Mouse (Mus musculus) T-helper 1 cell (primary cell): ENCODE data around the gene Cdx2.

Experiments
- in situ Hi-C: fragments of 300-600 bp; cut with MboI, MseI; formaldehyde crosslinking; loops from one replicate; pipeline ENCODE4 v1.15.1; 2025; ENCODE audit warnings: high pct_unique_total_duplicates

Cdx2 gene

DNA sequence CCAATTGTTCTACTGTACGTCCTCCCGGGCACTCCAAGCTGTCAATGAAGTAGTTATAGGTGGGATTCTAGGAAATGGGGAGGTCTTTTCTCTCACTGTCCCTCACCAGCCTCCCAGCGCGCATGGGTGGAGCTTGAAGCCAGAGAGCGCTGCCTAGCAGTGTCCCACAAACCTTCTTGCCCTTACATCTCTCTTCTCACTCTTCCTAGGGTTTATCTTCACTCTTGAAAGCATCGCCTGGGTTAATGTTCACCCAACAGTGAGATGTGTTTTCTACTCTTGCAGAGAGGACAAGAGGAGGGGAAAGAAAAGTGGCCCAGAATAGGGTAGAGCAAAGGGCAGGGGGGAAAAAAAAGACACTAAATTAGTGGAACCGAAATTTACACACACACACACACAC lies 10.3 kb upstream of the Cdx2 start:
- in situ Hi-C loops: loop anchor here (5.0 to 10.0 kb wide), 2 partner anchors 65 to 643 kb away; no protein-coding TSS in a partner anchor

DNA sequence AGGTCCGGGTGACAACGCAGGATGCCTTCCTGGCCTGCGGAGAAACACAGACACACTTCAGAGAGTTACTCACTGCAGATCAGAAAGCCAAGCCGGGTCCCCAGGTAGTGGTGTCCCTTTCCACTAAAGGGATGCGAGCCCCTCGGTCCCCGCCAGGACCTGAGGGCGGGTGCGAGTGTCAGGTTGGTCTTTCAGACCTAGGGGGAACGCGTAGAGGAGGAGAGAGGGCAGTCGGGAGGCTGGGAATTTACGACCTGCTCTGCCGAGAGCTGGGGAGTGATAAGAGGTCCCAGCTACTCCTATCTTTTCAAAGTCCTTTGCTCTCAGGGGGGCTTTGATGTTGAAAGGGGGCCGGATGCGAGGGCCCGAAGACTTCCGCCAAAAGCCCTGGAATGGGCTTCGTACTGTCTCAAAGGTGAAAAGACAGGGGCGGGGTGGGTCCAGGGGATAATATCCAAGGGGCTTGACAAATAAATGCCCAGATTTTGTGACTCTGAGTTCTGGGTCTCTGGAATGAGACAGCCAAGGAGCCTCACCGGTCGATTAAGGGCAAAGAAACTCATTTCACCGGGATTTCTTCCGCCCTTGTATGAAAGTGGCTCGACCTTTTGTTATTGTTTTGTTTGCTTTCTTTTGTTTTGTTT lies 8.5 kb upstream of the Cdx2 start:
- in situ Hi-C loops: loop anchor here (5.0 to 10.0 kb wide), 2 partner anchors 63 to 641 kb away; no protein-coding TSS in a partner anchor

DNA sequence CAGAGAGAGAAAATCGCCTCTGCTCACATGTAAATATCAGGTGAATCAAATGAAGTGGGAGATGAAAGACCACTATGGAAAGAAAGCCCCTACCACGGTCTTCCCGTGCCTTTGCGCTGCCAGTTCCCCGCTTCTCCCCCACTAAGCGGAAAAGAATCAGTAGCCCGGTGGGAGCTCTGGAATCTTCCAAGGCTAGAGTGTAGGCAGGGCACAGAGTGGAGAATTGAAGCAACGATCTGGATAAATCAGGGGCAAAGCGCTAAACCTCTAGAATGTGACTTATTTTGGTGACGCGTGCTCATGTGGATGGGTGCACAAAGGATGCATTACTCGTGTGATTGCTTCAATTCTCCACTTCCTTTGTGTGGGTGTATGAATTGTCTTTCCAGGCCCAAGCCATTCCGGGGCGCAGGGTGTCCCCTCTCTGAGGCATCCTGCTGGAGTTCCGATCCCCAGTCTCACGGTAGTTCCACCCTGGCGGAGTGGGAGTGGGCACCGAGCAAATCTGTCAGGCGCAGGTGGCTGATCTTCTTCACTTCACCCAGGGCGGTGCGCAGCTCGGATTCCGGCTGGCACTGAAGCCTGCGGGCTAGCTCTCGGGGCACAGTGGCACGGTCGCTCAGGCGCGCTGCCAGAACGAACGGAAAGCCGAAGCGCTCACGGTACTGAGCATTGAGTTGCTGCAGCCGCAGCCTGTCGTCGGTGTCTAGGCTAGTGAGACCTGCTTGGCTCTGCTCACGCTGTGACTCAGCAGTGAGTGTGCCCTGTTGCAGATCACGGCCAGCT lies 7.8 kb upstream of the Cdx2 start:
- in situ Hi-C loops: loop anchor here (5.0 to 10.0 kb wide), 2 partner anchors 63 to 640 kb away; no protein-coding TSS in a partner anchor

DNA sequence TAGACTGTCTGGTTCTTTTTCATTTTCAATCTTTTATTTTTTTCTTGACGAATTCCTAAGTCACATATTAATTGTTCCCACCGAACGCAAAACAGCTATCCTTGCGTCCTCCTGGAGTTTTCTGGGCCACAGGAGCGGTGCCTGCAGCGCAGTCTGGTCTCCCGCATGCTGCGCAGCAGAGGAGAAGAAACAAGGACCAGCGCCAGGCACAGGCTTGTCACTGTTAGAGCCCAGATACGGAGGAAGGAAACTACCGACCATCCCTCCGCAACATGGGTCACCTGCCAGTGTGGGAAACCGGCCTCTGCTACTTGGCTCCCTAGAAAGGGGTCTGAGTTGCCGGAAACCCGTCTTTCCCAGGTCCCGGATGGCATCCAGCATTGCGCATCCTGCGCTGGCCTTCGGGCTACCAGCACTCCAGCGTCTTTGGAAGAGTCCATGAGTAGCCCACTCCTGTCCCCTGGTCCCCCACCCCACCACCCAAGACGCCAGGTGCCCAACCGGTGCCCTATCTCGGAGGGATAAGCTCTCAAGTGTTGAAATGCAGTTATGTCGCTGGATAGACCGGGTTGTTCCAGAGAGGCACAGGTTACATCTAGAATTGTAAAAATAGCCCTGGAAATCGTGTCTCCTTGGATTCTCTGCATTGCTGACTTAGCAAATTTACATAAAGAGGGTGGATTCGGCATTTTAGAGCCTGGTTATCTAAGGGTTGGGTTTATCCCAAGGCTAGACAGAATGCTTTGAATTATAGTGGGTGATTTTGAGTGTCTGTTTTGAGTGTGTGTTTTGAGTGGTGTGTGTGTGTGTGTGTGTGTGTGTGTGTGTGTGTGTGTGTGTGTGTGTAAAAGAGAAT lies 6.0 kb upstream of the Cdx2 start:
- in situ Hi-C loops: loop anchor here (10.0 kb wide), 1 partner anchor 638 kb away; no protein-coding TSS in a partner anchor

DNA sequence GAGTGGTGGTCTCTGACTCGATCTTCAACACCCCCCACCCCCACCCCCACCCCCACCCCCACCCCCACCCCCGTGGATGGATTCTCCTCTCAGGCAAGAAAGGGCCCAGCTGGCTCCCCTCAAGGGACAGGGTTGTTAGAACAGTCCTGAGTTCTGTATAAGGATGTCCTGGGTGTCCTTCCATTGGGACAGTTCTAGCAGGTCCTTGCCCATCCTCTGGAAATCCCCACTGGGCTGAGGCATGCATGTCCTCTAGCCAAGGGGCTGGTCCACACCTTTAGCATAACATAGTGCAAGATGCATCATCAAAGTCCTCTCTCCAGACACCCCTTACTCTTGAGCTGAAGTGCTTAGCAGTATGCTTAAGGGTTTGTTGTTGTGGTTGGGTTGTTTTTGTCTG lies 2.7 kb upstream of the Cdx2 start:
- in situ Hi-C loops: loop anchor here (10.0 kb wide), 1 partner anchor 635 kb away; no protein-coding TSS in a partner anchor

DNA sequence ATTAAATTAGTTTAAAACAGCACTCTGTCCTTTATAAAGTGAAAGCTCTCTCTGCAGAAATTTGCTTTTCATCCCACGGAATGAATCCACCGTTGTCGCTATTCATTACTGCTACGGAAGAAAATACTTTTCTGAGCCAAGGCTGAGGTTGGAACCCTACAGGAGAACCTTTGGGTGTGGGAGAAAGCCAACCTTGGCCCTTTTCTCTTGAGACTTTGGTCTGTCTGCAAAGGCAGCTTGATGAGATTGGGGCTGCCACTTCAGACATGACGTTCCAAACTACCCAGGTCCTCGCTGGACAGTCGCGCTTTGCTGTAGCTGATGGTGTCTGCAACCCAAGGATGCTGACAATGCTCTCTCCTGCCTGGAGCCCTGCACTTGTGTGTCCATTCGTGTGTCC lies 1.4 kb upstream of the Cdx2 start:
- in situ Hi-C loops: no loop called here

DNA sequence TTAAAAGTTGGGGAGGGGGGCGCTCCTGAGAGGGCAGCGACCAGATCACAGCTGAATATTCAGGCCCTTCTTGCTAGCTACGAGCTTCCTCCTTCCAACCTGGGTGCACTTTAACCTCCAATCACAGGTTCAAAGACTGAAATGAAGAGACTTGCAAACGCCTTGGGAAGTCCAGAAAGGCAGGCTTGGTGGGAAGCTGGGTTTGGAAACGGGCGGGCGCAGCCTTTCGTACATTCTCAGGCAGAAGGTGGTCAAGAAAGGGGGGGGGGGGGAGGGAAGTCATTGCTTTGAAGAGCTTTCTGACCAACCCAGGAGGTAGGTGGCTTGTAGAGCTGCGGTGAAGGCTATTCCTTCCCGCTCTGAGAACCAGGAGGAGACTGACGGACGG lies 322 bp upstream of the Cdx2 start:
- in situ Hi-C loops: no loop called here

DNA sequence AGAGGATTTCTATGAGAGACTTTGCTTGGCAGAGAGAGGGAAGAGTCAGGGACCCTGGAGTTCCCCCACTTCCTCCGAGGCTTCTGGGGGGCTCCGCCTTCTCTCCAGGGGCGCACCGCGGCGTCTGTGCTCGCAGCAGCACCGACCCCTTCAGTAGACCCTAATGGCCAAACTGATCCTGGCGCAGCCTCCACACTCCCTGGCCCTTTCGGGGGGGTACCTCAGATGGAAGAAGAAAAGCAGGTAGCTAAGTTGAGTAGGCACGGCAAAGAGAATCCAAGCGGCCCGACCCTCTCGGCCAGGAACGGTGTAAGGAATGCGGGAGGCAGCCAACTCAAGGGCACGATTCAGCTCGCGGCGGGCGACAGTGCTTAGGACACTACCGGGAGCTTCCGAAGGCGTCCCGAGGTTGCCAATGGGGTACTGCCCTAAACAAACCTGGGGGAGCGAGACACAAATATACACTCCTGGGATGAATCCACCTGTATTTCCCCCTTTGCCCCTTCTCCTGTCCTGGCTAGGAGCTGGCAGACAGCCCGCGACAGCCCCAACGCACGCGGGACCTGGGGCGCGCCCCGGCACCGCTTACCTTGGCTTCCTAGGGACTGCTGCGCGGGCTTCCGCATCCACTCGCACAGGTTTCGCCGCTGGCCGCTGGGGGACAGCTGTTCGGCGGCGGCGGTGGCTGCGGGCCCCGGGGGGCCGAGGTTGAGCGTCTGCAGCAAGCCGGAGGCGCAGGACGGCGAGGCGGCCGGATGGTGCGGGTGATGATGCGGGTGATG lies 1.0 kb downstream of the Cdx2 start:
- in situ Hi-C loops: no loop called here

DNA sequence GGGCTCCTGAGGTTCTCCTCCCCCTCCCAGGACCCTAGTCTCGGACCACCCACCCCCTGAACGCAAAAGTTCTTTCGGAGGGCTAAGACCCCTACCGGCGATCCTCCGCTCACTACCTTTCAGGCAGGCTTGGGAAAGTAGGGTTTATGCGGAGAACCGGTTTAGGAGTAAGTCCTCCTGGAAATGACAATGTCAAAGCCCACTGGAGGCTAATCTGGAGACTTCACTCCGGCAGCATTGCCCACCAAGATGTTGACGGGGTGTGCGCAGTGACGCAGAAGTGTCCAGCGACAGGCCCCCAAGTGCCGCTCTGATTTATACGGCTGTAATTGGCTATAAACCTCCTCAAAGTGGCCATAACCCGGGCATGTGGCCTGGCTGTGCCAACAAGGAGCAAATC lies 1.9 kb downstream of the Cdx2 start:
- in situ Hi-C loops: no loop called here

DNA sequence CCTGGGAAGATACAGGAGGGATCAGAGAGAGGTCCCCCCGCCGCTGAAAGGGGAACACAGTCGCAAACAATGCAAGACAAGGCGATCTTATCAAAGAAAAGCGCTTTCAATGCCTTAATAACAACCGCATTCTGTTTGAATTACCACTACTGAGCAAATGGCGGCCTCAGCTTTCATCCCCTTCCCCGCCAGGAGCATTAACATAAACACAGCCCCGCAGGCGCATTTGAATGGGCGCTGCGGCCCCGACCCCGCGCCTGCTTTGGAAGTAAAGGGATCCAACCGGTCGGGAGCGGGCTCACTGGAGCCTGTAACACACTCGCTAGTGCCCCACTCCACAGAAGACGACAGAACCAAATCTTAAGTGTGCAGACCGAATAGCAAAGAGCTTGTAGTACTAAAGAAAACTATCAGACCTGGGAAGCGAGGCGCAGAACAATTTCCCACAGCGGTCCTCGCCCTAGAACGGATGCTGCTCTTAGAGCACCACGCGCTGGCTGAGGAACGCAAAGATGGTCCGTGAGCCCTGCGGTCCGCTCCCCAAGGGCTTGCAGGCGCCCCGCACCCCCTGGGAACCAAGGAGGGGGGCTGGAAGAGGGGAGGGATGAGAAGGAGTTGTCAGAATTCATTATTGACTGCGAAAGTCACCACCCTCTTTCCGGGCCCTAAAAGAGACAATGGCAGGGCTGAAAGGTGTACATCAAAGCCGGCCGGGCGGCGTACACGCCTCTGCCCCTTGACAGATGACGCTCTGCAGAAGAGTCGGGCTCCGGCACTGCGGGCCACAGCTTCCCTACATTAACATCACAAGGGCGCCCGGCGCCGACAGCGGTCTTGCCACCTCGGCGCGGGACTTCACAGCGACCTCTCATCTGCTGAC lies 2.6 kb downstream of the Cdx2 start:
- in situ Hi-C loops: no loop called here

DNA sequence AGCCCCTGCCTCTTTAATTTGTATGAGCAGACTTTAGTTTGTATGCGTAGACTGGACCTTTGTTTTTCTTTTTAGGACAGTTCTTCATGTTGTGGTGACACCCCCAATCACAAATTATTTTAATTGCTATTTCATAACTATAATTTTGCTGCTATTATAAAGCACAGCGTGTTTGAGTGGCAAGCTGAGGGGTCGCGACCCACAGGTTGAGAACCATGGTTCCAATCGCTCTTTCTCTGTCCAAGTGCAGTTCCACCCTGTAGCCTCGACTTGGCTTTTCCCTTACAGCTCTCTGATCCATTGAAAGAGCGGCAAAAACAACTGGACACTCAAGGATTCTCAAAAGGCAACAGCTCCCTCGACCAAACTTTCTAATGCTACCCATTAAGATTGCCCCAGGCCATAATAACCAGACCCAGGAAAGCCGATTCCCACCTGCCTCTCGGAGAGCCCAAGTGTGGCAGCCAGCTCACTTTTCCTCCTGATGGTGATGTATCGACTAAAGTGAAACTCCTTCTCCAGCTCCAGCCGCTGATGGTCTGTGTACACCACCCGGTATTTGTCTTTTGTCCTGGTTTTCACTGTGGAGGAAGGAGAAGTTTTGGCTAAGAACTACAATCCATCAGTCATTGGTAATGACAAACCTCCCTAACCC lies 4.2 kb downstream of the Cdx2 start:
- in situ Hi-C loops: no loop called here

DNA sequence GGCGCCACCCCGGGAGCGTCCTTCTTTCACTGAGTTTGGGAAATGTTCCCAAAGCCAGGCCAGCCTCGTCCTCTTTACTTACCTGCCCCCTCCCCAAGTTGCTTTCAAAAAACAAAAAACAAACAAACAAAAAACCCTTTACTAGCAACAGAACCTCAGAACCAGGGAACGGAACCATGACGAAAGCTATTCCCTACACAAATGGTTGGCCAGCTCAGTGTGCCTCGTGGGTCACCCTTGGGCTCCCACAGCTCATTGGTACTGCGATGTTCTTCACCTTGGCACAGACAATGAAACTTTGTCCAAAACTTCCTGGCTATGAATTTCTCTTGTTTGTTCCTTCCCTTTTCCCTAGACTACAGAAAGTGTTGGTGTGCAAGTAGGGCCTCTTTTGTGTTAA lies 4.9 kb downstream of the Cdx2 start:
- in situ Hi-C loops: no loop called here

DNA sequence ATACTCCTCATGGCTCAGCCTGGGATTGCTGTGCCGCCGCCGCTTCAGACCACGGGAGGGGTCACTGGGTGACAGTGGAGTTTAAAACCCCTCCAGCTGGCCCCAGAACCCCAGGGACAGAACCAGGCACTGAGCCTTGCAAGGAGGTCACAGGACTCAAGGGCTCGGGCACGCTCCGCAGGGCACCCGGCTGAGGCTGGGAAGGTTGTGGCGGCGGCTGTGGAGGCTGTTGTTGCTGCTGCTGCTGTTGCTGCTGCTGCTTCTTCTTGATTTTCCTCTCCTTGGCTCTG lies 5.3 kb downstream of the Cdx2 start:
- in situ Hi-C loops: no loop called here

DNA sequence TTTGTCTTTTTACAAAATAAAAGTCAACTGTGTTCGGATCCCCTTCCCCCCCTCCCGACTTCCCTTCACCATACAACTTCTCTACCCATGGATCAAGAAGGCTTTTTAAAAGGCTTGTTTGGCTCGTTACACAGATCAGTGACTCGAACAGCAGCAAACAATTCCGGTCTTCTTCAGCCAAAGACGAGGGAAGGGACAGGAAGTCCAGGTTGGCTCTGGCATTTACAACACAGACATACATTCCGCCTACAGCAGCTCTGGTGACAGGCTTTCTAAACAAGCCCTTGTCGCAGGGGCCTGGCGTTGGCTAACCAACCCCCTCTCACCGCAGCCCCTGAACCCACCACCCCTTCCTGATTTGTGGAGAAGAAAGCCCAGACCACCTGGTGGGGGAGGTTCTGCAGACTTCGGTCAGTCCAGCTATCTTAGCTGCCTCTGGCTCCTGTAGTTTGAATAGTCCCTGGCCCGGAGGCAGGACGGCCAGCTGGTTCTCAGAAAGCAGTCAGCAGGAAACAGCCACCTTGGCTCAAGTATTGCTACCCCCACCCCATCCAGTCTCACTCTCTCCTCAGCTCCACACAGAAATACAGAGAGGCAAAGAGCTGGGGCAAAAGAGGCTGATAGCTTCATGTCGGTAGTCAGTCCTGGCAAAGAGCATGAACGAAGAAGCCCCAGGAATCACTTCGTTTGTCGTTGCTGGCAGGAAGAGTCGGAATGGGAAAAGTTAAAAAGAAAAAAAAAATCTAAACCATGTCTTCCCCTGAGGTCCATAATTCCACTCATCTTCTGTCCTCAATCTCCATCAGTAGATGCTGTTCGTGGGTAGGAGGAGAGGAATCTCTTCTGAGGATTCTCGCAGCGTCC lies 5.9 kb downstream of the Cdx2 start:
- in situ Hi-C loops: no loop called here

DNA sequence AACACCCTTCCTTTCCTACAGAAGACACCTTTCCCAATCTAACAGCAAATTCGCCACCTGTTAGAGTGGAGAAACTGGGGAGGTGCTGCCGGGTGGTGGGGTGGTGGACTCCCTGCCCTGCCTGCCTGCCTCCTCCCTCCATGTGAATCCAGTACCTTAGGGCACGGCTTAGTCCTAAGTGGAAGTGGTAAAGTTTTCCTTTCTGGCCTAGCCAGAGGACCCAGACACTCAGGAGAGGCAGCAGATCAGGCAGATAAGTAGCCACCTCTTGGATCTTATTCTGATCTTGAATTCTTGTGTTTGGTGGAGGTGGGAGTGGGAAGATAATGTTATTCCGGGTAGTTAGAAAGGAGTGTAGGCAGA lies 7.1 kb downstream of the Cdx2 start:
- in situ Hi-C loops: no loop called here

DNA sequence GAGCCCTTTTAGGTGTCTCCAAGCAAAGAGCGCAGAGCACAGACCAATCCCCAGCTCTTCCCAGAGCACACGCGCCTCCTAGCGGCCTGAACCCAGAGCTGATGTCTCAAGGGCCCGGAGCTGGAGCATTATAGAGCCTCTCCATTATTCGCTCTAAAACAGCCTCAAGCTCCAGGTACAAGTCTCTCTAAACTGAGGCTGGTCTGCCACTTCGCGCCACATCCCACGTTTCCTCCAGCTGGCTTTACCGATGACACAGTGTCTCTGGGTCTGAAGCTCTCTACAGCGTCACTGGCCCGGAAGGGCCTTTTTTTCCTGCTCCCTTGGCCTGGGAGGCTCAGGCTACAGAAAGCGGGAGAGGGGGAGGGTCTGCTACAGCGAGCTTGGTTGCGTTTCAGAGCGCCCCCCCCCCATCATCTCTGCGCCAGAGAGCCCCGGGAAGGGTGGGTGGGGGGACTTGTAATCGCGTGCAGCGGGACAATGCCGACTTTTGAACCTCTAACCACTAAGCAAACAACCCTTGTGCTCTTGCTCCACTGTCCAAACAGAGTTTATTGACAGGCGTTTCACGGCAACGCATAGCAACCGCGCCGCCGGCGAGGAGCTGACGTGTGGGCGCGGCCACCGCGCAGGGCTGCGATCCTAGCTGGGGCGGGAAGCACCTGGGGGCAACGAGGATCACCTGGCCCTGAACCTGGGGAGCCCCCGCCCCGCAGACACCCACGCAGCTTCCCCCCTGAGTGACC lies 7.6 kb downstream of the Cdx2 start:
- in situ Hi-C loops: no loop called here

DNA sequence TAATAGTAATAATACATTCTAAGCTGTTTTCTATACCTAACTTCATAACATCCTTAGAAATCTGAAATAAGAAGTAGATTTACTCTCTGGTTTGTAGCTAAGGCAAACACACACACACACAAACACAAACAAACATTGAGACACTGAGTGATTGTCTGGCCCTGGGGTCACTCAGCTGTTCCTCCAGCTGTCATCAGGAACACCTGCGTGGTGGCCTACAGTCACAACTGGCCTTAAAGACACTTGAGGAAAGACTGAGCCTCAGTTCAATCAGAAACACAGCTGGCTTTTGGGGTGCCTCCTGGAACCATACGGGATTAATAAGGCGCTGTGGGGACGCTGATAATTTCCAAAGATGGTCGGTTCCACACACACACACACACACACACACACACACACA lies 9.8 kb downstream of the Cdx2 start:
- in situ Hi-C loops: no loop called here

DNA sequence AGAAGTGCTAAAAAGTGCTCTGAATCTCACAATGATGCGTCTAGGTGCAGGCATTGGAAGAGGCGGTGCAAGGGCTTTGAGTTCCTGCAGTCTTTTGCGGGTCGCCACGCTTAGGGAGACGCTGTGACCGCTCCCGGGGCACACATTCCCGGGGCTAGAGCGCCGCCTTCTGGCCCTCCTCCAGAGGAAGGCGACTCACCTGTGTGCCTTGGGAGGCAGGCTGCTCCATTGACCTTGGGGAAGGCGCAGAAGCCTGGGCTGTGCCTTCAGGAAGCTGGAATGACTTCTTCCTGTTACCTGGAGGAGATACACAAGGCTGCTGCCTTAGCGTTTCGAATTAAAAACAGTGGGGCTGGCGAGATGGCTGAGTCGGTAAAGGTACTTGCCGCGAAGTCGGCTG lies 12.9 kb downstream of the Cdx2 start:
- in situ Hi-C loops: no loop called here
